Mouse (Mus musculus): ENCODE results near the gene Rfx7.
A peak's percentile ranks its signal among the peaks of the same experiment; 100 is the strongest.

- TF ChIP-seq CTCF (IDR thresholded peaks at IDR 0.05; ENCODE audit: borderline replicate concordance, insufficient read depth, low read depth, low read length) (peak; percentile 94), POLR2A (IDR thresholded peaks at IDR 0.05; ENCODE audit: borderline replicate concordance, insufficient read depth, low read length) (no peak)
These were observed 140.3 kb downstream of the Rfx7 start for GRCm38 (mm10) chr9:72672361-72672760.
